Mouse (Mus musculus) common myeloid progenitor, adult 5-6 weeks (primary cell): ENCODE measurements around the gene Lancl2. TPM values are rescaled to one million over a fixed set of nuclear protein-coding genes. Genes with fewer than 3 reads are reported as not detected.

ENCODE experiments used
- ATAC-seq: replicated peaks from 2 replicates; pipeline ENCODE4 v1.8.0; 2016; ENCODE audit warnings: low read depth, mild to moderate bottlenecking, moderate TSS enrichment, inconsistent platforms; ENCODE audit not compliant: poor library complexity, severe bottlenecking
- total RNA-seq: library from RNA; stranded (forward); fragments of 200-1000, 187-1606 nt; gene quantifications from 2 replicates; pipeline ENCODE4 v1.2.3, GENCODE M21; 2017

The Lancl2 gene
- total RNA-seq, 1 experiment from 2014 or later, result 39.9 TPM

GRCm38 (mm10) chr6:57766287-57766686 lies 63.9 kb downstream of the Lancl2 start:
- no peak for ATAC-seq

DNA sequence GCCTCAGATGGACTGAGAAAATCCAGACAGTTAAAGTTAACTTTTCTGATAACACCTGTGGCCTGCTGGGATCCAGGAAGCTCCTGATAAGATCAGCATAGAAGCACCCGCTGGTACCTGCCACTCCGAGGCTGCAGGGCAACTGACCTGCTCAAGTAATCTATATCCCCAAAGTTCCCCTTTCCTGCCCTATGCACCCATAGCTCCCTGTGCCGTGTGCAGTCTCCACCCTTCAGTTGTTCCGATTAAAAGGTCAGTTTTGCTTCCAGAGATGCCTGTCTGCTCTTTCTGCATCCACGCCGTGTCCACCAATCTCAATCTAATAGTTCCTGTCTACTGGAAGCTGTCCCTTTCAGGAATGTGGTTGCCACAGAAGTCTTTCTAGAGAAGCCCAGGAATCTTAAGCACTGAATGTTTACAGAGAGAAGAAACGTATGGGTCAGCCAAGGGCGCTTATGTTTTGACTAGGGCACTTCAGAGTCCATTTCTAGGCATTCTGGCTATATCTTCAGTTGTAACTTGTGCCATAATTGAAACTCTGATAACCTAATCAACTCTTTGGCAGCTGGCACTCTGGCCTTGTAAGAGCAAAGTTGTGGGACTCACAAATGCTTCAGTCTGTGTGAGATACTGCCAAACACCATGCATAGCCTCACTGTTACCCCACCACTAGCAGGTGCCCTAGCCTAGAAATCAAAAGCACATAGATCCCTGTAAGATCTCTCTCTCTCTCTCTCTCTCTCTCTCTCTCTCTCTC lies 65.0 kb downstream of the Lancl2 start:
- peak; percentile 26 for ATAC-seq

- ATAC-seq, result peak; percentile 31
Measured at GRCm38 (mm10) chr6:57768948-57769525, 66.7 kb downstream of the Lancl2 start.

- peak; percentile 57 for ATAC-seq
Measured at GRCm38 (mm10) chr6:57770467-57771190, 68.3 kb downstream of the Lancl2 start.

DNA sequence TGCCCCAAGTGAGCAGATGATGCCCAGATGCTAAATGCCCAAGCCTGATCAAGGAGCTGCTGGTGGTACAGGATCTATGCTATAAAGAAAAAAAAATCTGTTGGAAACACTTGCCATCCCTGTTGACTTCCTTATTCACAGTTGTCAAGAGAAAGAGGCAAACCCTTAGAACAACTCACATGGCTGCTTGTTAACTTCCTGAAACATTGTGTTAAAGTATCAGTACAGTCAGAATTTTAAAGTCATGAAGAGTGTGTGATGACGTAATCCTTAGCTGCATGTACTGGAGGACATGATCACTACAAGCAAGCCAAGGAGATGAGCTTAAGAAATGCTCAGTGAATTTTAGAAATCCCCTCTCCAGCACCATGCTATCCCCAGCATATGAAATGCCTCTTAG lies 71.5 kb downstream of the Lancl2 start:
- 0 out of 2 replicates have a peak, but pooled peaks have one; percentile 10 for ATAC-seq

GRCm38 (mm10) chr6:57780359-57780758 lies 78.0 kb downstream of the Lancl2 start:
- ATAC-seq, result no peak

DNA sequence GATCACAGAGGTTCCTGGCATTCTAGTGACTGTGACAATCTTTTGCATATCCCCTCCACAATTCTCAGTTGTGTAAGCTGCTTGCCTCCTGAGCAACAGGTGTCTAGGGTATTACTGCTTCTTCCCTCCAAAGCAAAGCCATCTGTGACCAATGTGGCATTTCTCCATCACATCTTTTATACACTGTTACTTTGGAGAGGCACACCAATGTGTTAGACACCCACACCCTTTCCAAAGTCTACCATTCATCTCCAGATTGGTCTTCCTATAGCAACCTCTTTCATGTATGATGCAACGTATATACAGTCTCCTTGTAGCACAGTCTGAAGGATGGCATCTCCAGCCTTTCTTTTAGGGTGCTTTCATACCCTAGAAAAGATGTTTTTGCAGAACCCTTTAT lies 80.3 kb downstream of the Lancl2 start:
- ATAC-seq, result no peak

GRCm38 (mm10) chr6:57784251-57784650 lies 81.9 kb downstream of the Lancl2 start:
- ATAC-seq, result no peak

DNA sequence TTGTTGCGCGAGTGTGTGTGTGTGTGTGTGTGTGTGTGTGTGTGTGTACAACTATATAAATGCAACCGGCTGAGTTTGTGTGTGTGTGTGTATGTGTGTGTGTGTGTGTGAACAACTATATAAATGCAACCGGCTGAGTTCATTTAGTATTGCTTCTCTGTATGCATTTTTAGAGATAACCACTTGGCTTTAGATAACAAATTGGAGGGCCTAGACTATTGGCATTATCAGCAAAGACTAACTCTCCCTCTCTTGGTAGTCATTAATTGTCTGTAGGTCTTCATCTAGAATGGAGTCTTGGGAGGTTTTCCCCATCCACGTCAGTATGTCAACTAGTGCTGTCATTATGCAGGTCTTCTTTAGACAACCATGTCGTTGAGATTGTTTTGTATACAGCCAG lies 85.0 kb downstream of the Lancl2 start:
- no peak for ATAC-seq

Other genes starting within 250 kb of the Lancl2 start
- 25.0 and 32.1 TPM in 2 replicates for gene Ppm1k, start 167.1 kb upstream of the Lancl2 start, total RNA-seq
- 16.2 and 18.3 TPM in 2 replicates for gene Herc6, start 121.5 kb upstream of the Lancl2 start, total RNA-seq
- 16.9 and 18.0 TPM in 2 replicates for gene Pyurf, start 10.5 kb upstream of the Lancl2 start, total RNA-seq
- gene Vopp1, start 122.6 kb downstream of the Lancl2 start, total RNA-seq, result 22.8 and 26.0 TPM in 2 replicates
- not detected in 2 replicates for gene Vmn1r21, start 147.8 kb downstream of the Lancl2 start, total RNA-seq
- not detected in 2 replicates for gene Vmn1r22, start 205.5 kb downstream of the Lancl2 start, total RNA-seq
- gene Vmn1r23, start 224.3 kb downstream of the Lancl2 start, total RNA-seq, result not detected in 2 replicates